19 mouse cellular contexts compared by ENCODE assay signal in genomic region chr14:55842794-55843193, GRCm38 (mm10). TPM values are rescaled to one million over a fixed set of nuclear protein-coding genes. Genes with fewer than 3 reads are reported as not detected.
DNase-seq lines count a peak whose midpoint lies in the region; ATAC-seq and TF ChIP-seq lines count a peak whose summit lies in the region.
"Had no signal": no experiment of that assay in that cellular context is flagged by ENCODE, and none has a peak within 500 bp of the region (broad histone marks: within the 10 kb centered on the region; RNA-seq: fewer than 3 reads in every experiment).

No protein-coding gene starts in this region.

- TF ChIP-seq CTCF in heart, postnatal 0 days (IDR thresholded peaks at IDR 0.05; ENCODE audit: low read depth): 0 out of 2 replicates have a peak, but pooled peaks have one; percentile 9
- TF ChIP-seq CTCF in liver, postnatal 0 days (IDR thresholded peaks at IDR 0.05; ENCODE audit: low read depth): peak; percentile 43
- peak; percentile 32 for TF ChIP-seq CTCF in Patski (IDR thresholded peaks at IDR 0.05)

- WGBS in heart, postnatal 0 days: 72% methylated on average over 4 of the region's 4 CpGs
- 65% methylated on average over 4 of the region's 4 CpGs for WGBS in heart, embryonic 11.5 days (ENCODE audit: insufficient replicate concordance)
- WGBS in liver, postnatal 0 days (ENCODE audit: insufficient replicate concordance): 72% methylated on average over 4 of the region's 4 CpGs
- WGBS in liver, embryonic 12.5 days (ENCODE audit: insufficient replicate concordance): 45% methylated on average over 4 of the region's 4 CpGs
- 86% methylated on average over 4 of the region's 4 CpGs for whole genome bisulfite sequencing in neural tube, embryonic 15.5 days

- no peaks in the 10 kb centered on the region for H3K9me3 ChIP-seq in heart, postnatal 0 days (replicated peaks; ENCODE audit: control insufficient read depth, low read length)
- H3K9me3 ChIP-seq in heart, embryonic 11.5 days (replicated peaks; ENCODE audit: control insufficient read depth, low read length): no peaks in the 10 kb centered on the region
- H3K9me3 ChIP-seq in liver, postnatal 0 days (ENCODE audit: low read length): no peaks in the 10 kb centered on the region
- H3K9me3 ChIP-seq in liver, embryonic 12.5 days (replicated peaks): no peaks in the 10 kb centered on the region
- no peaks in the 10 kb centered on the region for H3K9me3 ChIP-seq in neural tube, embryonic 15.5 days (replicated peaks)
- H3K9me3 ChIP-seq: forebrain, embryonic 12.5 days; heart, embryonic 15.5 days; hindbrain, embryonic 10.5 days; neural tube, embryonic 13.5 days had no signal

- no peaks in the 10 kb centered on the region for H3K27me3 ChIP-seq in heart, postnatal 0 days (ENCODE audit: control insufficient read depth, insufficient read depth, low read length)
- H3K27me3 ChIP-seq in heart, embryonic 11.5 days (ENCODE audit: control insufficient read depth, insufficient read depth, low read length): no peaks in the 10 kb centered on the region
- H3K27me3 ChIP-seq in liver, postnatal 0 days (ENCODE audit: insufficient read depth, low read length): no peaks in the 10 kb centered on the region
- H3K27me3 ChIP-seq in liver, embryonic 12.5 days (replicated peaks): no peaks in the 10 kb centered on the region; the same call in 1 of the 2 replicates
- peaks cover 23% of the 10 kb centered on the region for H3K27me3 ChIP-seq in Patski
- H3K27me3 ChIP-seq in neural tube, embryonic 15.5 days (replicated peaks): no peaks in the 10 kb centered on the region
- H3K27me3 ChIP-seq: forebrain, embryonic 12.5 days; heart, embryonic 15.5 days; neural tube, embryonic 13.5 days had no signal

- no peak for TF ChIP-seq EP300 in heart, postnatal 0 days (IDR thresholded peaks at IDR 0.05; ENCODE audit: low read depth)
- no peak for TF ChIP-seq EP300 in liver, postnatal 0 days (IDR thresholded peaks at IDR 0.05; ENCODE audit: low read depth)

- no peak for ATAC-seq in heart, postnatal 0 days (ENCODE audit: insufficient read depth, low read depth)
- no peak for ATAC-seq in heart, embryonic 11.5 days (replicated peaks; ENCODE audit: insufficient number of reproducible peaks, low FRiP score, low TSS enrichment)
- ATAC-seq in liver, postnatal 0 days: no peak
- ATAC-seq in liver, embryonic 12.5 days: no peak
- ATAC-seq in Patski: no peak
- no peak for ATAC-seq in neural tube, embryonic 15.5 days (ENCODE audit: low FRiP score)

- H3K4me3 ChIP-seq in heart, postnatal 0 days (ENCODE audit: low read depth, low read length): no peak overlapping the region
- H3K4me3 ChIP-seq in heart, embryonic 11.5 days (ENCODE audit: low read depth, low read length): no peak overlapping the region
- H3K4me3 ChIP-seq in liver, postnatal 0 days (ENCODE audit: low read depth, low read length): no peak overlapping the region
- no peak overlapping the region for H3K4me3 ChIP-seq in liver, embryonic 12.5 days
- no peak overlapping the region for H3K4me3 ChIP-seq in neural tube, embryonic 15.5 days (replicated peaks)
- H3K4me3 ChIP-seq: forebrain, embryonic 12.5 days; heart, embryonic 15.5 days; hindbrain, embryonic 10.5 days; neural tube, embryonic 13.5 days had no signal

- H3K27ac ChIP-seq in heart, postnatal 0 days (ENCODE audit: low read depth): no peak overlapping the region
- H3K27ac ChIP-seq in heart, embryonic 11.5 days (ENCODE audit: low read depth, low read length): no peak overlapping the region
- no peak overlapping the region for H3K27ac ChIP-seq in liver, postnatal 0 days (ENCODE audit: low read depth)
- H3K27ac ChIP-seq in liver, embryonic 12.5 days: no peak overlapping the region
- no peak overlapping the region for H3K27ac ChIP-seq in neural tube, embryonic 15.5 days (replicated peaks)
- H3K27ac ChIP-seq: forebrain, embryonic 12.5 days; heart, embryonic 15.5 days; hindbrain, embryonic 10.5 days; neural tube, embryonic 13.5 days had no signal

- DNase-seq in heart, postnatal 0 days (ENCODE audit: low spot score): no peak
- DNase-seq in liver, postnatal 0 days: no peak
- peak; percentile 35 for DNase-seq in 416B (ENCODE audit: low read depth)
- no peak for DNase-seq in Patski (ENCODE audit: low read depth, low spot score)
- no peak for DNase-seq in ovary, adult 18-20 months (ENCODE audit: low spot score)
- DNase-seq: adrenal gland, postnatal 10 days; cerebellum, adult 11 months; cerebellum, postnatal 25 days; kidney, postnatal 14 days; layer of hippocampus, adult 9-11 months; right cerebral cortex, postnatal 4 days had no signal

- no peak overlapping the region for H3K4me2 ChIP-seq in heart, postnatal 0 days (ENCODE audit: low read depth, low read length)
- no peak overlapping the region for H3K4me2 ChIP-seq in heart, embryonic 11.5 days
- H3K4me2 ChIP-seq in liver, postnatal 0 days (ENCODE audit: low read depth, low read length): no peak overlapping the region
- H3K4me2 ChIP-seq in liver, embryonic 12.5 days: no peak overlapping the region
- H3K4me2 ChIP-seq in neural tube, embryonic 15.5 days: no peak overlapping the region
- H3K4me2 ChIP-seq: forebrain, embryonic 12.5 days; heart, embryonic 15.5 days; midbrain, embryonic 11.5 days; neural tube, embryonic 13.5 days had no signal

- POLR2A ChIA-PET in Patski (lab: Charles Lee): interaction anchor here (0.9 kb wide), 1 partner anchor 20 kb away, joined by 3 read pairs; the partner anchor contains the start of gene Nfatc4

- H3K36me3 ChIP-seq in heart, postnatal 0 days (replicated peaks; ENCODE audit: control insufficient read depth, insufficient read depth, low read length): no peaks in the 10 kb centered on the region
- no peaks in the 10 kb centered on the region for H3K36me3 ChIP-seq in heart, embryonic 11.5 days (ENCODE audit: control insufficient read depth, insufficient read depth, low read length)
- no peaks in the 10 kb centered on the region for H3K36me3 ChIP-seq in liver, postnatal 0 days (replicated peaks; ENCODE audit: insufficient read depth, low read length)
- no peaks in the 10 kb centered on the region for H3K36me3 ChIP-seq in liver, embryonic 12.5 days
- H3K36me3 ChIP-seq in neural tube, embryonic 15.5 days: no peaks in the 10 kb centered on the region
- H3K36me3 ChIP-seq: forebrain, embryonic 12.5 days; heart, embryonic 15.5 days; hindbrain, embryonic 10.5 days; neural tube, embryonic 13.5 days had no signal

- no peaks in the 10 kb centered on the region for H3K4me1 ChIP-seq in heart, postnatal 0 days (ENCODE audit: control insufficient read depth, insufficient read depth)
- no peaks in the 10 kb centered on the region; the same call in 1 of the 2 replicates for H3K4me1 ChIP-seq in heart, embryonic 11.5 days (ENCODE audit: control insufficient read depth, insufficient read depth, low read length)
- H3K4me1 ChIP-seq in liver, postnatal 0 days (ENCODE audit: insufficient read depth): 0 out of 2 replicates have a peak, but pooled peaks cover 2% of the 10 kb centered on the region
- H3K4me1 ChIP-seq in liver, embryonic 12.5 days: no peaks in the 10 kb centered on the region
- H3K4me1 ChIP-seq in neural tube, embryonic 15.5 days: no peaks in the 10 kb centered on the region
- H3K4me1 ChIP-seq: neural tube, embryonic 13.5 days had no signal

- no peak overlapping the region for H3K9ac ChIP-seq in heart, postnatal 0 days (replicated peaks; ENCODE audit: low read depth, low read length)
- no peak overlapping the region for H3K9ac ChIP-seq in heart, embryonic 11.5 days (ENCODE audit: low read depth, low read length)
- no peak overlapping the region for H3K9ac ChIP-seq in liver, postnatal 0 days (replicated peaks)
- no peak overlapping the region for H3K9ac ChIP-seq in liver, embryonic 12.5 days
- no peak overlapping the region for H3K9ac ChIP-seq in neural tube, embryonic 15.5 days (replicated peaks)
- H3K9ac ChIP-seq: forebrain, embryonic 12.5 days; heart, embryonic 15.5 days; neural tube, embryonic 13.5 days had no signal

- in situ Hi-C loops in Patski (cut with MboI; ENCODE audit: low pct_unique_long_range_greater_than_20kb): no loop called here

- CTCF ChIA-PET in Patski (lab: Charles Lee): no interaction called here

RNA-seq across cellular contexts. Expression of gene Nynrin, which starts 11.0 kb away (rescaled TPM):
- total RNA-seq in heart, postnatal 0 days (2014; rRNA removed; ENCODE audit: low replicate concordance): 27.6 and 29.0 TPM in 2 replicates
- 3.9 and 4.7 TPM in 2 replicates for polyA plus RNA-seq in heart, postnatal 0 days (2015; fragmentation: Nextera tagmentation; extraction: Ambion mirVana)
- polyA plus RNA-seq in heart, embryonic 11.5 days (2014; fragmentation: Nextera tagmentation; extraction: Ambion mirVana): 12.5 and 20.3 TPM in 2 replicates
- polyA plus RNA-seq in liver, postnatal 0 days (2015; fragmentation: Nextera tagmentation; extraction: Ambion mirVana): 0.63 and 0.70 TPM in 2 replicates
- 7.0 and 8.2 TPM in 2 replicates for polyA plus RNA-seq in liver, embryonic 12.5 days (2016; fragmentation: Nextera tagmentation; extraction: Ambion mirVana)
- polyA plus RNA-seq in Patski (2021): not detected
- polyA plus RNA-seq in neural tube, embryonic 15.5 days (2015; fragmentation: Nextera tagmentation; extraction: Ambion mirVana): 9.5 and 10.8 TPM in 2 replicates

RNA-seq across cellular contexts. Expression of gene Nfatc4, which starts 19.9 kb away (rescaled TPM):
- total RNA-seq in heart, postnatal 0 days (2014; rRNA removed; ENCODE audit: low replicate concordance): 6.5 and 8.5 TPM in 2 replicates
- 3.4 and 4.0 TPM in 2 replicates for polyA plus RNA-seq in heart, postnatal 0 days (2015; fragmentation: Nextera tagmentation; extraction: Ambion mirVana)
- 15.5 and 16.9 TPM in 2 replicates for polyA plus RNA-seq in heart, embryonic 11.5 days (2014; fragmentation: Nextera tagmentation; extraction: Ambion mirVana)
- polyA plus RNA-seq in liver, postnatal 0 days (2015; fragmentation: Nextera tagmentation; extraction: Ambion mirVana): 0.41 and 0.63 TPM in 2 replicates
- 3.3 and 5.3 TPM in 2 replicates for polyA plus RNA-seq in liver, embryonic 12.5 days (2016; fragmentation: Nextera tagmentation; extraction: Ambion mirVana)
- 3.9 TPM for polyA plus RNA-seq in Patski (2021)
- 9.8 and 11.5 TPM in 2 replicates for polyA plus RNA-seq in neural tube, embryonic 15.5 days (2015; fragmentation: Nextera tagmentation; extraction: Ambion mirVana)

RNA-seq across cellular contexts. Expression of gene Cbln3, which starts 41.4 kb away (rescaled TPM):
- 0.73 and 2.5 TPM in 2 replicates for total RNA-seq in heart, postnatal 0 days (2014; rRNA removed; ENCODE audit: low replicate concordance)
- polyA plus RNA-seq in heart, postnatal 0 days (2015; fragmentation: Nextera tagmentation; extraction: Ambion mirVana): 0.47 and 0.68 TPM in 2 replicates
- 0.30 and 0.42 TPM in 2 replicates for polyA plus RNA-seq in heart, embryonic 11.5 days (2014; fragmentation: Nextera tagmentation; extraction: Ambion mirVana)
- 0.29 and 0.40 TPM in 2 replicates for polyA plus RNA-seq in liver, postnatal 0 days (2015; fragmentation: Nextera tagmentation; extraction: Ambion mirVana)
- 0.25 TPM in 2 replicates for polyA plus RNA-seq in liver, embryonic 12.5 days (2016; fragmentation: Nextera tagmentation; extraction: Ambion mirVana)
- polyA plus RNA-seq in Patski (2021): 0.12 TPM
- polyA plus RNA-seq in neural tube, embryonic 15.5 days (2015; fragmentation: Nextera tagmentation; extraction: Ambion mirVana): 0.45 and 0.58 TPM in 2 replicates

RNA-seq across cellular contexts. Expression of gene Khnyn, which starts 42.0 kb away (rescaled TPM):
- 17.1 and 19.5 TPM in 2 replicates for total RNA-seq in heart, postnatal 0 days (2014; rRNA removed; ENCODE audit: low replicate concordance)
- 5.0 and 5.3 TPM in 2 replicates for polyA plus RNA-seq in heart, postnatal 0 days (2015; fragmentation: Nextera tagmentation; extraction: Ambion mirVana)
- polyA plus RNA-seq in heart, embryonic 11.5 days (2014; fragmentation: Nextera tagmentation; extraction: Ambion mirVana): 6.0 and 8.9 TPM in 2 replicates
- polyA plus RNA-seq in liver, postnatal 0 days (2015; fragmentation: Nextera tagmentation; extraction: Ambion mirVana): 4.6 and 5.2 TPM in 2 replicates
- polyA plus RNA-seq in liver, embryonic 12.5 days (2016; fragmentation: Nextera tagmentation; extraction: Ambion mirVana): 12.8 and 13.0 TPM in 2 replicates
- 16.2 TPM for polyA plus RNA-seq in Patski (2021)
- 11.0 and 11.9 TPM in 2 replicates for polyA plus RNA-seq in neural tube, embryonic 15.5 days (2015; fragmentation: Nextera tagmentation; extraction: Ambion mirVana)

RNA-seq across cellular contexts. Expression of gene Ripk3, which starts 54.1 kb away (rescaled TPM):
- 8.5 and 16.3 TPM in 2 replicates for total RNA-seq in heart, postnatal 0 days (2014; rRNA removed; ENCODE audit: low replicate concordance)
- polyA plus RNA-seq in heart, postnatal 0 days (2015; fragmentation: Nextera tagmentation; extraction: Ambion mirVana): 9.3 and 9.4 TPM in 2 replicates
- polyA plus RNA-seq in heart, embryonic 11.5 days (2014; fragmentation: Nextera tagmentation; extraction: Ambion mirVana): 19.6 and 19.8 TPM in 2 replicates
- polyA plus RNA-seq in liver, postnatal 0 days (2015; fragmentation: Nextera tagmentation; extraction: Ambion mirVana): 9.6 and 10.3 TPM in 2 replicates
- 29.1 and 30.0 TPM in 2 replicates for polyA plus RNA-seq in liver, embryonic 12.5 days (2016; fragmentation: Nextera tagmentation; extraction: Ambion mirVana)
- 0.12 TPM for polyA plus RNA-seq in Patski (2021)
- 2.8 and 14.2 TPM in 2 replicates for polyA plus RNA-seq in neural tube, embryonic 15.5 days (2015; fragmentation: Nextera tagmentation; extraction: Ambion mirVana)
